Mouse (Mus musculus) thymus, adult 18-20 months (tissue): ENCODE data around the gene Nudt1.
"Not testable (repeated sequence)": the region's sequence is repeated elsewhere in the genome, so short reads cannot be mapped to it uniquely, and the experiment has no call there.

Source experiments
- DNase-seq, 2 experiments: peaks; one replicate each; pipeline ENCODE4 v3.0.0; 2022; ENCODE audit warnings: mixed read lengths in 2 of 2

Nudt1 gene

GRCm38 (mm10) chr5:140345244-140345643, 23.8 kb downstream of the Nudt1 start:
- DNase-seq, result no peak

- DNase-seq, result no peak
These were observed 24.6 kb downstream of the Nudt1 start for GRCm38 (mm10) chr5:140346050-140346449.

- DNase-seq, result no peak
These were observed 28.4 kb downstream of the Nudt1 start for GRCm38 (mm10) chr5:140349882-140350281.

- DNase-seq, result no peak
These were observed 29.5 kb downstream of the Nudt1 start for GRCm38 (mm10) chr5:140350731-140351497.

- DNase-seq, result no peak
These were observed 30.9 kb downstream of the Nudt1 start for GRCm38 (mm10) chr5:140352352-140352751.

GRCm38 (mm10) chr5:140355934-140356333, 34.5 kb downstream of the Nudt1 start:
- DNase-seq, result no peak

- no peak for DNase-seq
These were observed 36.0 kb downstream of the Nudt1 start for GRCm38 (mm10) chr5:140357466-140357865.

- DNase-seq, result no peak
These were observed 38.6 kb downstream of the Nudt1 start for GRCm38 (mm10) chr5:140359930-140360674.

GRCm38 (mm10) chr5:140364415-140364814, 43.0 kb downstream of the Nudt1 start:
- no peak for DNase-seq

- DNase-seq, result not testable (repeated sequence)
These were observed 46.7 kb downstream of the Nudt1 start for GRCm38 (mm10) chr5:140368126-140368525.

- no peak for DNase-seq
These were observed 47.5 kb downstream of the Nudt1 start for GRCm38 (mm10) chr5:140368926-140369325.

- no peak for DNase-seq
These were observed 48.0 kb downstream of the Nudt1 start for GRCm38 (mm10) chr5:140369466-140369865.

- no peak for DNase-seq
These were observed 49.2 kb downstream of the Nudt1 start for GRCm38 (mm10) chr5:140370446-140371254.

- DNase-seq, result no peak
These were observed 50.2 kb downstream of the Nudt1 start for GRCm38 (mm10) chr5:140371671-140372070.

GRCm38 (mm10) chr5:140373711-140374110, 52.3 kb downstream of the Nudt1 start:
- DNase-seq, result no peak

GRCm38 (mm10) chr5:140374226-140374625, 52.8 kb downstream of the Nudt1 start:
- DNase-seq, result no peak

GRCm38 (mm10) chr5:140375249-140375829, 53.9 kb downstream of the Nudt1 start:
- DNase-seq, result no peak

GRCm38 (mm10) chr5:140378121-140378853, 56.8 kb downstream of the Nudt1 start:
- no peak for DNase-seq

GRCm38 (mm10) chr5:140379299-140379698, 57.8 kb downstream of the Nudt1 start:
- DNase-seq, result no peak

GRCm38 (mm10) chr5:140381156-140381555, 59.7 kb downstream of the Nudt1 start:
- DNase-seq, result no peak

- no peak for DNase-seq
These were observed 61.2 kb downstream of the Nudt1 start for GRCm38 (mm10) chr5:140382688-140383087.

GRCm38 (mm10) chr5:140383559-140383958, 62.1 kb downstream of the Nudt1 start:
- DNase-seq, result no peak
